8 mouse cellular contexts compared by ENCODE assay signal in genomic region chr7:16491759-16492158, GRCm38 (mm10). TPM values are rescaled to one million over a fixed set of nuclear protein-coding genes. Genes with fewer than 3 reads are reported as not detected.
DNase-seq lines count a peak whose midpoint lies in the region; ATAC-seq and TF ChIP-seq lines count a peak whose summit lies in the region.

No protein-coding gene starts in this region.

- H3K36me3 ChIP-seq in kidney, adult 2 months (ENCODE audit: control insufficient read depth, insufficient read depth, low read length): no peaks in the 10 kb centered on the region
- H3K36me3 ChIP-seq in liver, adult 2 months (ENCODE audit: control insufficient read depth, insufficient read depth, low read length): no peaks in the 10 kb centered on the region
- H3K36me3 ChIP-seq in stomach, postnatal 0 days (ENCODE audit: control insufficient read depth, insufficient read depth, low read length): no peaks in the 10 kb centered on the region; the same call in 1 of the 2 replicates

- H3K9me3 ChIP-seq in stomach, postnatal 0 days (ENCODE audit: control insufficient read depth, low read length): no peaks in the 10 kb centered on the region

- H3K27me3 ChIP-seq in kidney, adult 2 months (replicated peaks; ENCODE audit: control insufficient read depth, insufficient read depth, low read length): no peaks in the 10 kb centered on the region
- H3K27me3 ChIP-seq in liver, adult 2 months (ENCODE audit: control insufficient read depth, insufficient read depth, low read length): no peaks in the 10 kb centered on the region
- no peaks in the 10 kb centered on the region for H3K27me3 ChIP-seq in stomach, postnatal 0 days (ENCODE audit: control insufficient read depth, insufficient read depth, low read length)

- no peak overlapping the region for H3K4me2 ChIP-seq in stomach, postnatal 0 days (replicated peaks; ENCODE audit: low read depth)

- DNase-seq in A20 (ENCODE audit: low read depth, low spot score): peak; percentile 91
- DNase-seq in R1 (ENCODE audit: low read depth, low spot score): peak; percentile 75
- peak; percentile 81 to 85 for DNase-seq in cerebellum, postnatal 25 days
- peak; percentile 70 for DNase-seq in gastrocnemius, adult 2 months
- peak; percentile 72 for DNase-seq in kidney, adult 2 months
- DNase-seq in liver, adult 2 months (ENCODE audit: extremely low read depth, low read depth, low spot score): peak; percentile 58
- DNase-seq in neural tube, embryonic 10.5 days (ENCODE audit: extremely low spot score, low spot score): peak; percentile 70
- peak; percentile 75 for DNase-seq in stomach, postnatal 0 days (ENCODE audit: low spot score)

- no peaks in the 10 kb centered on the region for H3K79me2 ChIP-seq in liver, adult 2 months (ENCODE audit: control insufficient read depth, insufficient read depth, low read length)

- no peak; the same call in 1 of the 2 replicates for ATAC-seq in stomach, postnatal 0 days (ENCODE audit: low FRiP score, low TSS enrichment)

- 21% methylated on average over 3 of the region's 3 CpGs for WGBS in kidney, adult 2 months
- 33% methylated on average over 3 of the region's 3 CpGs for WGBS in liver, adult 2 months
- 28% methylated on average over 3 of the region's 3 CpGs for WGBS in stomach, postnatal 0 days

- no peak for TF ChIP-seq EP300 in stomach, postnatal 0 days (optimal IDR thresholded peaks at IDR 0.05)

- H3K4me1 ChIP-seq in kidney, adult 2 months (ENCODE audit: control insufficient read depth, insufficient read depth, low read length): no peaks in the 10 kb centered on the region
- no peaks in the 10 kb centered on the region for H3K4me1 ChIP-seq in liver, adult 2 months (ENCODE audit: control insufficient read depth, insufficient read depth, low read length)
- no peaks in the 10 kb centered on the region for H3K4me1 ChIP-seq in stomach, postnatal 0 days (replicated peaks; ENCODE audit: control insufficient read depth, insufficient read depth)

- H3K4me3 ChIP-seq in gastrocnemius, adult 2 months: no peak overlapping the region
- no peak overlapping the region for H3K4me3 ChIP-seq in kidney, adult 2 months (ENCODE audit: insufficient read depth, low read depth, low read length)
- H3K4me3 ChIP-seq in liver, adult 2 months (ENCODE audit: insufficient read depth, low read depth, low read length): no peak overlapping the region
- no peak overlapping the region for H3K4me3 ChIP-seq in stomach, postnatal 0 days (ENCODE audit: low read depth, low read length)

- TF ChIP-seq CTCF in gastrocnemius, adult 2 months (IDR thresholded peaks at IDR 0.05): peak; percentile 97; the same call in 1 of the 2 replicates
- TF ChIP-seq CTCF in kidney, adult 2 months (conservative IDR thresholded peaks at IDR 0.05; ENCODE audit: insufficient read depth, insufficient read length, low read depth, low read length): peak; percentile 99
- TF ChIP-seq CTCF in liver, adult 2 months (IDR thresholded peaks at IDR 0.05; ENCODE audit: low read depth, low read length): peak; percentile 95
- TF ChIP-seq CTCF in stomach, postnatal 0 days (IDR thresholded peaks at IDR 0.05; ENCODE audit: low read depth): peak; percentile 98

- H3K27ac ChIP-seq in gastrocnemius, adult 2 months: no peak overlapping the region
- H3K27ac ChIP-seq in kidney, adult 2 months (ENCODE audit: insufficient read depth, low read depth, low read length): no peak overlapping the region
- no peak overlapping the region for H3K27ac ChIP-seq in liver, adult 2 months (replicated peaks; ENCODE audit: insufficient read depth, low read depth, low read length)
- H3K27ac ChIP-seq in stomach, postnatal 0 days (replicated peaks): no peak overlapping the region

- H3K9ac ChIP-seq in liver, adult 2 months (ENCODE audit: low read depth, low read length): no peak overlapping the region
- no peak overlapping the region for H3K9ac ChIP-seq in stomach, postnatal 0 days (ENCODE audit: low read length)

- intact Hi-C loops in gastrocnemius, adult 2 months (cut with DNase I): loop anchor here (2.0 to 5.0 kb wide), 2 partner anchors 27 to 126 kb away; no protein-coding TSS in a partner anchor

- no peak for TF ChIP-seq POLR2A in kidney, adult 2 months (IDR thresholded peaks at IDR 0.05; ENCODE audit: low read depth, low read length)
- TF ChIP-seq POLR2A in liver, adult 2 months (IDR thresholded peaks at IDR 0.05; ENCODE audit: extremely low read depth, insufficient read depth, low read length): no peak

RNA-seq across cellular contexts. Expression of gene Npas1, which starts 14.2 kb away (rescaled TPM):
- total RNA-seq in gastrocnemius, adult 2 months (2021): not detected
- polyA plus RNA-seq in kidney, adult 2 months (2012; rRNA removed): not detected in 2 replicates
- total RNA-seq in liver, adult 2 months (2014; rRNA removed): not detected in 2 replicates
- polyA plus RNA-seq in liver, adult 2 months (2012; rRNA removed): not detected in 2 replicates
- 0.10 and 0.18 TPM in 2 replicates for polyA plus RNA-seq in stomach, postnatal 0 days (2015; fragmentation: Nextera tagmentation; extraction: Ambion mirVana)

RNA-seq across cellular contexts. Expression of gene Tmem160, which starts 39.2 kb away (rescaled TPM):
- 10 to 100 TPM; 49.2 to 50.0 TPM for total RNA-seq in gastrocnemius, adult 2 months (2021)
- 112 and 125 TPM in 2 replicates for polyA plus RNA-seq in kidney, adult 2 months (2012; rRNA removed)
- total RNA-seq in liver, adult 2 months (2014; rRNA removed): 31.7 and 32.0 TPM in 2 replicates
- polyA plus RNA-seq in liver, adult 2 months (2012; rRNA removed): 114 and 128 TPM in 2 replicates
- 71.5 and 75.0 TPM in 2 replicates for polyA plus RNA-seq in stomach, postnatal 0 days (2015; fragmentation: Nextera tagmentation; extraction: Ambion mirVana)
